Mouse (Mus musculus) CH12.LX (cell line): ENCODE results near the gene Zfpl1. TPM values are rescaled to one million over a fixed set of nuclear protein-coding genes. Genes with fewer than 3 reads are reported as not detected.

Experiments
- DNase-seq: peaks from one replicate; pipeline ENCODE4 v3.0.0-alpha.2; 2013; ENCODE audit errors: extremely low read depth
- H3K27ac ChIP-seq: 2 replicates; pipeline ENCODE4 v1.5.1; 2012; ENCODE audit warnings: low read depth, mild to moderate bottlenecking, control low read depth, moderate library complexity; ENCODE audit not compliant: insufficient read depth
- H3K27me3 ChIP-seq: replicated peaks from 2 replicates; pipeline ENCODE3; 2012; ENCODE audit warnings: inconsistent platforms
- H3K36me3 ChIP-seq, 2 experiments: replicated peaks in 1 of 2; 2 replicates each; pipeline versions ENCODE3 to v1.6.1; 2012; ENCODE audit warnings: inconsistent platforms in 1 of 2, low read length in 1 of 2, mild to moderate bottlenecking in 1 of 2, mixed read lengths in 1 of 2, moderate library complexity in 1 of 2; ENCODE audit not compliant: control insufficient read depth in 1 of 2, insufficient read depth in 1 of 2
- H3K4me1 ChIP-seq, 2 experiments: 2 replicates each; pipeline ENCODE4 v1.6.1; 2012; ENCODE audit warnings: inconsistent platforms in 1 of 2, moderate library complexity in 1 of 2; ENCODE audit not compliant: insufficient read depth in 2 of 2, control insufficient read depth in 1 of 2
- H3K4me2 ChIP-seq: 2 replicates; pipeline ENCODE4 v1.6.1; 2012; ENCODE audit warnings: low read depth, mild to moderate bottlenecking, control low read depth; ENCODE audit not compliant: poor library complexity, insufficient read depth, severe bottlenecking
- H3K4me3 ChIP-seq, 3 experiments: fragments of 150-350 bp in 1 of 3; sonication (generic) in 1 of 3; replicated peaks in 1 of 3; 2 replicates each; pipeline versions ENCODE3 to v1.5.1; 2011 to 2012; ENCODE audit warnings: low read depth in 2 of 3, low read length in 2 of 3, mild to moderate bottlenecking in 2 of 3, moderate library complexity in 2 of 3, control low read depth in 1 of 3, improper control_type of control experiment in 1 of 3, inconsistent platforms in 1 of 3, mixed read lengths in 1 of 3; ENCODE audit not compliant: poor library complexity in 1 of 3
- H3K79me2 ChIP-seq: replicated peaks from 2 replicates; pipeline ENCODE4 v1.6.1; 2012; ENCODE audit warnings: mild to moderate bottlenecking, moderate library complexity; ENCODE audit not compliant: control insufficient read depth, poor library complexity, insufficient read depth, severe bottlenecking; ENCODE audit errors: extremely low read depth
- H3K9ac ChIP-seq: 2 replicates; pipeline ENCODE4 v1.6.1; 2012; ENCODE audit warnings: low read depth, mild to moderate bottlenecking, control low read depth, moderate library complexity; ENCODE audit not compliant: insufficient read depth
- H3K9me3 ChIP-seq: replicated peaks from 2 replicates; pipeline ENCODE3; 2012; ENCODE audit warnings: low read length, inconsistent platforms, mixed read lengths
- BHLHE40 ChIP-seq: IDR thresholded peaks from 2 replicates; pipeline ENCODE4 v1.6.1; 2011; ENCODE audit warnings: mild to moderate bottlenecking, low read depth, low read length, improper control_type of control experiment
- CHD2 ChIP-seq: IDR thresholded peaks from 2 replicates; pipeline ENCODE4 v1.6.1; 2011; ENCODE audit warnings: low read length, improper control_type of control experiment
- CTCF ChIP-seq, 2 experiments: IDR thresholded peaks in 1 of 2; conservative IDR thresholded peaks in 1 of 2; 2 replicates each; pipeline ENCODE4 v1.5.1; 2011 to 2012; ENCODE audit warnings: low read depth in 2 of 2, low read length in 2 of 2, improper control_type of control experiment in 1 of 2, inconsistent platforms in 1 of 2, mild to moderate bottlenecking in 1 of 2, moderate library complexity in 1 of 2
- E2F4 ChIP-seq: IDR thresholded peaks from 2 replicates; pipeline ENCODE4 v1.6.1; 2011; ENCODE audit warnings: low read depth, low read length, improper control_type of control experiment; ENCODE audit not compliant: insufficient replicate concordance
- ELF1 ChIP-seq: IDR thresholded peaks from 2 replicates; pipeline ENCODE4 v1.6.1; 2014; ENCODE audit warnings: low read depth, mild to moderate bottlenecking, inconsistent platforms, low read length, improper control_type of control experiment
- EP300 ChIP-seq: IDR thresholded peaks from 2 replicates; pipeline ENCODE4 v1.6.1; 2011; ENCODE audit warnings: low read length, improper control_type of control experiment
- ETS1 ChIP-seq: conservative IDR thresholded peaks from 2 replicates; pipeline ENCODE4 v1.6.1; 2012; ENCODE audit warnings: low read depth, mild to moderate bottlenecking, inconsistent platforms, low read length, improper control_type of control experiment, moderate library complexity
- HCFC1 ChIP-seq: IDR thresholded peaks from 2 replicates; pipeline ENCODE4 v1.6.1; 2012; ENCODE audit warnings: low read depth, mild to moderate bottlenecking, inconsistent platforms, low read length, improper control_type of control experiment
- JUN ChIP-seq: IDR thresholded peaks from 2 replicates; pipeline ENCODE4 v1.6.1; 2011; ENCODE audit warnings: low read depth, mild to moderate bottlenecking, low read length, improper control_type of control experiment, moderate library complexity; ENCODE audit not compliant: insufficient read depth
- JUND ChIP-seq: conservative IDR thresholded peaks from 2 replicates; pipeline ENCODE4 v1.6.1; 2011; ENCODE audit warnings: low read depth, low read length, improper control_type of control experiment
- KAT2A ChIP-seq: IDR thresholded peaks from 2 replicates; pipeline ENCODE4 v1.6.1; 2012; ENCODE audit warnings: low read length, improper control_type of control experiment, inconsistent platforms; ENCODE audit not compliant: insufficient replicate concordance
- MAFK ChIP-seq: IDR thresholded peaks from 2 replicates; pipeline ENCODE4 v1.6.1; 2011; ENCODE audit warnings: low read length, improper control_type of control experiment; ENCODE audit not compliant: insufficient replicate concordance
- MEF2A ChIP-seq: IDR thresholded peaks from 2 replicates; pipeline ENCODE4 v1.6.1; 2014; ENCODE audit warnings: low read depth, mild to moderate bottlenecking, inconsistent platforms, low read length, improper control_type of control experiment, borderline replicate concordance
- MXI1 ChIP-seq: IDR thresholded peaks from 2 replicates; pipeline ENCODE4 v1.6.1; 2011; ENCODE audit warnings: mild to moderate bottlenecking, low read depth, low read length, improper control_type of control experiment
- MYC ChIP-seq: IDR thresholded peaks from 2 replicates; pipeline ENCODE4 v1.6.1; 2011; ENCODE audit warnings: low read depth, mild to moderate bottlenecking, improper control_type of control experiment, low read length
- NELFE ChIP-seq: IDR thresholded peaks from 2 replicates; pipeline ENCODE4 v1.6.1; 2011; ENCODE audit warnings: low read depth, low read length, improper control_type of control experiment
- NRF1 ChIP-seq: IDR thresholded peaks from 2 replicates; pipeline ENCODE4 v1.6.1; 2014; ENCODE audit warnings: low read depth, mild to moderate bottlenecking, inconsistent platforms, low read length, improper control_type of control experiment, moderate library complexity
- PAX5 ChIP-seq: IDR thresholded peaks from 2 replicates; pipeline ENCODE4 v1.6.1; 2012; ENCODE audit warnings: low read length, inconsistent platforms, mixed read lengths
- POLR2A ChIP-seq: IDR thresholded peaks from 2 replicates; pipeline ENCODE4 v1.6.1; 2011; ENCODE audit warnings: low read depth, mild to moderate bottlenecking, improper control_type of control experiment, low read length
- POLR2AphosphoS2 ChIP-seq: IDR thresholded peaks from 2 replicates; pipeline ENCODE4 v1.6.1; 2011; ENCODE audit warnings: low read depth, low read length, improper control_type of control experiment
- RAD21 ChIP-seq: IDR thresholded peaks from 2 replicates; pipeline ENCODE4 v1.6.1; 2011; ENCODE audit warnings: low read depth, mild to moderate bottlenecking, low read length, improper control_type of control experiment, moderate library complexity
- RCOR1 ChIP-seq: conservative IDR thresholded peaks from 2 replicates; pipeline ENCODE4 v1.6.1; 2012; ENCODE audit warnings: low read depth, mild to moderate bottlenecking, inconsistent platforms, low read length, improper control_type of control experiment
- SIN3A ChIP-seq: IDR thresholded peaks from 2 replicates; pipeline ENCODE4 v1.6.1; 2012; ENCODE audit warnings: low read length, improper control_type of control experiment, inconsistent platforms
- SMC3 ChIP-seq: IDR thresholded peaks from 2 replicates; pipeline ENCODE4 v1.6.1; 2011; ENCODE audit warnings: low read depth, low read length, improper control_type of control experiment
- TBP ChIP-seq: conservative IDR thresholded peaks from 2 replicates; pipeline ENCODE4 v1.6.1; 2011; ENCODE audit warnings: low read depth, low read length, improper control_type of control experiment
- TCF12 ChIP-seq: IDR thresholded peaks from 2 replicates; pipeline ENCODE4 v1.6.1; 2014; ENCODE audit warnings: low read depth, mild to moderate bottlenecking, inconsistent platforms, low read length, improper control_type of control experiment
- UBTF ChIP-seq: IDR thresholded peaks from 2 replicates; pipeline ENCODE4 v1.6.1; 2012; ENCODE audit warnings: low read depth, mild to moderate bottlenecking, inconsistent platforms, low read length, improper control_type of control experiment, moderate library complexity
- USF1 ChIP-seq: IDR thresholded peaks from 2 replicates; pipeline ENCODE4 v1.6.1; 2014; ENCODE audit warnings: low read depth, mild to moderate bottlenecking, inconsistent platforms, low read length, improper control_type of control experiment
- ZC3H11A ChIP-seq: IDR thresholded peaks from 2 replicates; pipeline ENCODE4 v1.6.1; 2012; ENCODE audit warnings: low read depth, mild to moderate bottlenecking, inconsistent platforms, low read length, improper control_type of control experiment
- ZKSCAN1 ChIP-seq: IDR thresholded peaks from 2 replicates; pipeline ENCODE4 v1.6.1; 2012; ENCODE audit warnings: low read depth, inconsistent platforms, low read length, improper control_type of control experiment, borderline replicate concordance
- ZMIZ1 ChIP-seq: IDR thresholded peaks from 2 replicates; pipeline ENCODE4 v1.6.1; 2012; ENCODE audit warnings: low read depth, mild to moderate bottlenecking, inconsistent platforms, low read length, improper control_type of control experiment
- dilution Hi-C: fragments of 300-500 bp; cut with MboI; formaldehyde crosslinking; loops from 2 replicates; pipeline ENCODE4 v1.14.3; 2020; ENCODE audit warnings: low sequenced_read_pairs; ENCODE audit not compliant: extremely low pct_unique_long_range_greater_than_20kb, extremely low pct_ligation_motif_present
- in situ Hi-C: fragments of 300-500 bp; cut with MboI; formaldehyde crosslinking; loops from 3 replicates; pipeline ENCODE4 v1.14.3; 2019; ENCODE audit warnings: low sequenced_read_pairs, low pct_ligation_motif_present, low pct_unique_long_range_greater_than_20kb, mixed read lengths
- polyA plus RNA-seq: library from polyadenylated mRNA; unstranded; fragments of >175 nt; gene quantifications from 2 replicates; pipeline ENCODE4 v1.2.1, GENCODE M21; 2012; ENCODE audit warnings: low read depth; ENCODE audit not compliant: insufficient read length
- total RNA-seq, 2 experiments: library from RNA; depleted of rRNA; stranded (reverse); fragments of 300-350 nt in 1 of 2; fragments of >200 nt in 1 of 2; gene quantifications; 2 replicates each; pipeline ENCODE4 v1.2.3; 2012 to 2014

Gene Zfpl1
- total and polyA plus RNA-seq, 3 experiments: 26.1 to 40.9 (median 26.8) TPM

DNA sequence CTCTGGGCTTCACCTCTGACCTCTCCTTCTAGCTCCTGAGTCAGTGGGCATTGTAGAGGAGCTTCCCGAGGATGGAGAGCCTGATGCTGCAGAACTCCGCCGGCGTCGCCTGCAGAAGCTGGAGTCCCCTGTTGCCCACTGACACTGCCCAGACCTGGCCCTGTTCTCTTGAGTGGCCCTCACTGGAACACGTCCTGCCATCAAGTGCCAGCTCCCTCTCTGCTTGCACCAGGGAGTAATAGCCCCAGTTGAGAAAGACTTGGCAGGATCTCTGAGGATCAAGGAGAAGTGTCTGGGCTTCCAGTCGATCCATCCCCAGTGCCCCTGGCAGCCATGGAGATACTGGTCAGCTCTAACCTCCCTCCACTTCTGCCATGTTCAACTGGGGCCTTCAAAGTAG lies 32.2 kb downstream of the Zfpl1 start:
- Histone ChIP-seq H3K9ac (no peak overlapping the region), H3K4me3 (no peak overlapping the region), H3K4me1 (peaks cover 39 to 80% of the 10 kb centered on the region in 2 experiments), H3K4me2 (no peak overlapping the region), H3K36me3 (peaks cover 74 to 84% of the 10 kb centered on the region in 2 experiments), H3K79me2 (peaks cover 77% of the 10 kb centered on the region), H3K9me3 (no peaks in the 10 kb centered on the region), H3K27me3 (no peaks in the 10 kb centered on the region), H3K27ac (peak overlapping the region; percentile 14; the same call in 1 of the 2 replicates)
- in situ Hi-C loops (no loop called here), dilution Hi-C loops (no loop called here)
- DNase-seq: no peak
- no peak for TF ChIP-seq KAT2A
- 0 out of 2 replicates have a peak, but pooled peaks have one; percentile 0 for TF ChIP-seq ZMIZ1
- no peak for TF ChIP-seq CHD2
- TF ChIP-seq, all 38 proteins: peak for 1

DNA sequence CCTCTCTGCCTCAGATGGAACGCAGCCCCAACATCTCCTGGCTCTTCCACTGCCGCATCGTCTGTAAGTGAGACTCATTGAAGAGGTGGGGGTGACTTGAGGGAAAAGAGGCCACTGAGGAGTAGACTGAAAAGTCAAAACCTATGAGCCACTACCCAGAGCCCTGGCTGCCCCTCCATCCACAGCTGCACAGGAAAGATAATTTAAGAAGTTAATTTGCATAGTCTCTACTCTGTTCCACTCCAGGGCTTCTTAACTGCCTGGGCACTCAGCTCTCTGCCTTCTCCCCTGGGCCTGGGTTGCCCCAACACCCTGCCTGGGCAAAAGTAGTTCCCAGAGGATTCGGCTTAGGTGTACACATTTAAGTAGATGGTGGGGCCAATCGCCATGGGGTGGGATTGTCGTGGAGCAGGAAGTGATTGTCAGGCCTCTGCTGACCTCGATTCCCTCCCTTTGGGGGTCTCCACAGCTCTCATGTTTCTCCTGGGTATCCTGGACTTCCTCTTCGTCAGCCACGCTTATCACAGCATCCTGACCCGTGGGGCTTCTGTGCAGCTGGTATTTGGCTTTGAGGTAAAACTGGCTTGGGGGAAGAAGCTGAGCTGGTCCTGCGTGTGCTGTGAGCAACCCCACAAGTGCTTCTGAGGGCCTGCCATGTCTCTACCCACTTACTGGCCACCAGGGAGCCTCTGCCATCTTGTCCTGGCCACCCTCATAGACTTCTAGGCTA lies 35.9 kb downstream of the Zfpl1 start:
- Histone ChIP-seq H3K9me3 (no peaks in the 10 kb centered on the region), H3K9ac (peak overlapping the region; percentile 97), H3K27ac (peak overlapping the region; percentile 99), H3K79me2 (peaks cover 56% of the 10 kb centered on the region), H3K36me3 (peaks cover 55 to 59% of the 10 kb centered on the region in 2 experiments), H3K4me1 (peaks cover 37 to 66% of the 10 kb centered on the region in 2 experiments), H3K4me2 (peak overlapping the region; percentile 93), H3K4me3 (peak overlapping the region; percentile 82 to 99 (median 98)), H3K27me3 (no peaks in the 10 kb centered on the region)
- dilution Hi-C loops (no loop called here), in situ Hi-C loops (no loop called here)
- DNase-seq: peak; percentile 83
- TF ChIP-seq POLR2AphosphoS2: peak; percentile 31; the same call in 1 of the 2 replicates
- peak; percentile 33; the same call in 1 of the 2 replicates for TF ChIP-seq NRF1
- TF ChIP-seq ETS1: peak; percentile 41
- TF ChIP-seq ELF1: peak; percentile 40; the same call in 1 of the 2 replicates
- peak; percentile 80 for TF ChIP-seq EP300
- no peak for TF ChIP-seq MAFK
- no peak for TF ChIP-seq MXI1
- no peak for TF ChIP-seq JUN
- no peak for TF ChIP-seq ZC3H11A
- TF ChIP-seq UBTF: no peak
- no peak for TF ChIP-seq RCOR1
- peak; percentile 75 for TF ChIP-seq SIN3A
- TF ChIP-seq JUND: no peak
- no peak; the same call in none of the 2 replicates for TF ChIP-seq ZMIZ1
- TF ChIP-seq BHLHE40: 0 out of 2 replicates have a peak, but pooled peaks have one; percentile 6
- TF ChIP-seq CTCF (conservative IDR thresholded peaks at IDR 0.05 in 1 of 2, IDR thresholded peaks at IDR 0.05 in 1 of 2; ENCODE audit: low read depth in 2 of 2, low read length in 2 of 2): no peak
- no peak for TF ChIP-seq ZKSCAN1
- TF ChIP-seq E2F4: no peak
- TF ChIP-seq POLR2A: peak; percentile 66
- TF ChIP-seq HCFC1: no peak; the same call in 1 of the 2 replicates
- TF ChIP-seq MYC: 0 out of 2 replicates have a peak, but pooled peaks have one; percentile 60
- TF ChIP-seq PAX5: no peak
- TF ChIP-seq CHD2: peak; percentile 33; the same call in 1 of the 2 replicates
- peak; percentile 90 for TF ChIP-seq TCF12
- TF ChIP-seq USF1: no peak
- no peak for TF ChIP-seq NELFE
- peak; percentile 81 for TF ChIP-seq TBP
- peak; percentile 92 for TF ChIP-seq MEF2A
- TF ChIP-seq RAD21: no peak
- TF ChIP-seq SMC3: no peak
